Mouse (Mus musculus) large intestine, adult 2 months (tissue): Measurements from ENCODE around the gene Myh14. TPM values are rescaled to one million over a fixed set of nuclear protein-coding genes. Genes with fewer than 3 reads are reported as not detected.

Experiments used
- DNase-seq: peaks from one replicate; pipeline ENCODE4 v3.0.0-alpha.2; 2012; ENCODE audit warnings: low read depth, low spot score
- WGBS: fragments of 180-500 bp; shearing (Covaris S2); methylation state at CpG from one replicate; pipeline ENCODE4 v1.1.7; 2018; 5-methylcytosine and 5-hydroxymethylcytosine counted together
- polyA plus RNA-seq: library from polyadenylated mRNA; depleted of rRNA; stranded (reverse); fragments of >200 nt; gene quantifications from 2 replicates; pipeline ENCODE4 v1.2.3, GENCODE M21; 2012

Myh14 gene
- polyA plus RNA-seq, 1 experiment: 163 TPM

DNA sequence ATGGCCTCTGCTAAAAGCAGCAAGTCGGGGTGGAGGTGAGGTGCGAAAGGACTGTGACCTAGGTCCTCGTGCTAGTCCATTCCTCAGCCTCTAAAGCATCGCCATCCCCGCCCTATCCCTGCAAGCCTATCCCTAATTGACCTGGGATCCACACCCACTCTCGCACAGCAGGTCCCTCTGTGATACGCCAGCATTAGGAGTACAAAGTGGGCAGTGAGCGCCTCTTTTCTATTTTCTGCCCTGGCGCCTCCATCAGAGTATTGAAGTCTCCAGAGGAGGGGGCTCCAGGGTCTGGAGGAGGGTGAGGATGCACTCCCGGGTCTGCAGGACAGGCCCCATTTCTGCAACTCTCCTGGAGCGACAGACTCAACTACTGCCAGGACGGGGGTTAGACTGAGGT, 82.3 kb downstream of the Myh14 start:
- DNase-seq: no peak
- WGBS: 7% methylated on average over 12 of the region's 12 CpGs

DNA sequence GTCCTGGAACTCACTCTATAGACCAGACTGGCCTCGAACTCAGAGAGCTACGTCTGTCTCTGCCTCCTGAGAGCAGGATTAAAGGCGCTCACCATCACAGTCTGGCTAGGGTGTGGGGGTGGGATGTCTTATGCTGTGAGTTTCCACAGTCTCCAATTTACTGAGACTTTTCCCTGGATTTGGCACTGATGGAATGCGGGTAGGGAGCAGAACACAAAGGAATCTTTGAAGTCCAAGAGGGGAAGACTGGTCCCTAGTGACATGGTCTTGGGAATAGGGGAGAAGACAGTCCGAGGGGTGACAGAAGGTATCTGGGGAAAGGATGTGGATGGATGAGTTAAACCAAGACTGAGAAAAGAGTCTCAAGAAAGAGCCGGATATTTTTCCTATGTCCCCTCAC, 83.0 kb downstream of the Myh14 start:
- WGBS: 42% methylated on average over 6 of the region's 6 CpGs
- DNase-seq: no peak

- 4% methylated on average over 18 of the region's 18 CpGs for WGBS
These were observed 83.7 kb downstream of the Myh14 start for GRCm38 (mm10) chr7:44586930-44587329.

GRCm38 (mm10) chr7:44586518-44586917, 84.1 kb downstream of the Myh14 start:
- no peak for DNase-seq
- WGBS: 27% methylated on average over 19 of the region's 19 CpGs

More at GRCm38 (mm10) chr7:44586930-44587329, 83.7 kb downstream of the Myh14 start:
- no peak for DNase-seq

- WGBS: 91% methylated on average over 6 of the region's 6 CpGs
- DNase-seq: no peak
These were observed 85.0 kb downstream of the Myh14 start for GRCm38 (mm10) chr7:44585606-44586005.

- DNase-seq: no peak
- WGBS: 87% methylated on average over 6 of the region's 6 CpGs
These were observed 85.7 kb downstream of the Myh14 start for GRCm38 (mm10) chr7:44584921-44585320.

- WGBS: 49% methylated on average over 4 of the region's 4 CpGs
- DNase-seq: no peak
These were observed 86.3 kb downstream of the Myh14 start for GRCm38 (mm10) chr7:44584265-44584804.

DNA sequence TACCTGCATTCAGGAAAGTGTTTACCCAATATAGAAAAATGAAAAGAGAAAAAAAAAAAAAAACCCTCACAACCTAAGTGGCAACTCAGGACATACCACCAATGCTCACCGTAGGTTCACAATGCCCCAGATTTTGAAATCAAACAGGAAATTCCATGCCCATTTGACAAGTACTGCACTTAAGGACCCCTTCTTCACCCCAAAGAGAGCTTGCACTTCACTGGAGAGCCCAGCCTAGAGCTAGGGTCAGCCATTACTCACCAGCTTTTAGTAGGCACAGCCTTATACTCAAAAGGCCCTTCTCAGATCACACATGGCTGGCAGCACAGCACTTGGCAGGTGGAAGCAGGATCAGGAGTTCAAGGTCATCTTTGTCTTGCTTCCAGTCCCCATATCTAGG, 87.5 kb downstream of the Myh14 start:
- DNase-seq: no peak
- WGBS: 77% methylated on average over 1 of the region's 1 CpGs

DNA sequence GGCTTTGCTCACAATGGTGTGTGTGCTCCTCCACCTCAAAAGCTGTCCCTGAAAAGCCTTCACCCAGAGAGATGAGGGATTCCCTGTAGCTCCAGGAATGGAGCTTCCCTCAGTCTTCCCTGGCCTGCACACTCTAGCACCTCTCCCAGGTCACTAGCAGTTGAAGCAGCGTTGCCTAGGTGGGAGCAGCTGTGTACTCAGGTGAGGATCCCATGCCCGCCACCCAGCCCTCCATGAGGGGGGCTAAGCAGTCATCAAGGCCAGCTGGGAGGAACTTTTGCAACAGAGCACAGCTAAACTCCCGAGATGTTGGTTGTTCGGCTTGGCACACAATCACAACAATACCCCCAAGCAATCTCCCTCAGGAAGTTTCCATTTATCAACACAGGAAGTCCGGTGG, 87.9 kb downstream of the Myh14 start:
- 69% methylated on average over 5 of the region's 5 CpGs for WGBS
- no peak for DNase-seq

DNA sequence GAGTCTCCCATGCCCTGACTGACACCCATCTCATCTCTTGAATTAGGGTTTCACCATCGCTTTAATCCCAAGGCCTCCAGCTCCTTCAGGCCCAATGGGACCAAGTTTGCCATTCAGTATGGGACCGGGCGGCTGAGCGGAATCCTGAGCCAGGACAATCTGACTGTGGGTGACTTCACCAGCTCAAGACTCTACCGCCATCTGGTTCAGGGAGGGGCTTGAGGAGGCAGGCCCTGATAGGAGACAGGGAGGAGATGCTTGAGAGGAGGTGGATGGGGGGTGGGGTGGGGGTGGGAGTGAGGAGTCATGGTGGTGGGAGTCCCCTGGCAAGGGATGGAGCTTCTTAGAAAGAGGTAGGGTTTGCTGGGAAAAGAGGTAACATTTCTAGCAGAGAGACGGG, 89.0 kb downstream of the Myh14 start:
- WGBS: 76% methylated on average over 6 of the region's 6 CpGs
- no peak for DNase-seq

GRCm38 (mm10) chr7:44576333-44576844, 94.3 kb downstream of the Myh14 start:
- WGBS: 25% methylated on average over 5 of the region's 5 CpGs
- no peak for DNase-seq

DNA sequence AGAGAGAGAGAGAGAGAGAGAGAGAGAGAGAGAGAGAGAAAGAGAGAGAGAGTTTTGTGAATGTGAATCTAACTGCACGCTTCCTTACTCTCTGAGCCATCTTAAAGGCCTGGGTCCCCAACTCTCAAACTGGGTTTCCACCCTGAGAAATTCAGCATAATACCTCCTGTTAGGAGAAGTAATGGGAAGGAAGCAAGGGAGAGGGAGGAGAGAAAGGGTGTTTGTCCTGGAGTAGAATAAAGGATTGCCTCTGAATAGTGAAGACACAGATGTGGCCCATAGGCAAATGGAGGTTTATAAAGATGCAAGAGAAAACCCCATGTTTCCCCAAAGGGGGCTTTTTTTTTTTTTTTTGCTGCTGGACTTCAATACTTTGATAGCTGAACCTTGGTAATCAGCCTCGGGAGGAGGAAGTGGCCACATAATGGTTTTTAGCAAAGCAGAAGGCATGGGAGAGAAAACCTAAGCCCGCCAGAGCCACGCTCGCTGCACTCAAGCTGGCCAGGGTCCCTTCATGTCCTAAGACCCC, 97.6 kb downstream of the Myh14 start:
- WGBS: 69% methylated on average over 5 of the region's 5 CpGs
- no peak for DNase-seq

DNA sequence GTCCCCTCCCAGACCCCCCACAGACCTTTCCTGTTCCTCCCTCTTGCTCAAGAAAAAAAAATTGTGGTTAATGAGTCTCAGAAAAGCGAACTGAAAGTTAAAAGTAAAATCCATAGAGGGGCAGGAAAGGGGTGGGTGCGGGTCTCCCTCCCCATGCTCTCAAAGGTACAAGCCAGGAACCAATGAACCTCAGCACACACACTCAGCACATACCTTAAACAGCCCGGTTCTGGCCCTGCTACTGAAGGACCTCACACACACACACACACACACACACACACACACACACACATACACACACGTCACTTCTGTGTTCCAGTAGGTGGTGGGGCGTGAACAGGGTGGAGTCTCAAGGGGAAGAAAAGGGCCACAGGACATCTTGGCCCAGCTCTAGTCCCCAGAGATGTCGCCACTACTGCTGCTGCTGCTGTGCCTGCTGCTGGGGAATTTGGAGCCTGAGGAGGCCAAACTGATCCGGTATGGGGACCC, 98.4 kb downstream of the Myh14 start, which contains the start of gene Napsa:
Gene Napsa (plus strand): TSS at position 168 of the 489 bp plus-strand sequence.
- WGBS: 15% methylated on average over 7 of the region's 7 CpGs
- no peak for DNase-seq

GRCm38 (mm10) chr7:44571811-44572210, 98.8 kb downstream of the Myh14 start:
- DNase-seq: no peak
- 68% methylated on average over 4 of the region's 4 CpGs for WGBS

- 72% methylated on average over 6 of the region's 6 CpGs for WGBS
- DNase-seq: no peak
These were observed 99.7 kb downstream of the Myh14 start for GRCm38 (mm10) chr7:44570989-44571388.

DNA sequence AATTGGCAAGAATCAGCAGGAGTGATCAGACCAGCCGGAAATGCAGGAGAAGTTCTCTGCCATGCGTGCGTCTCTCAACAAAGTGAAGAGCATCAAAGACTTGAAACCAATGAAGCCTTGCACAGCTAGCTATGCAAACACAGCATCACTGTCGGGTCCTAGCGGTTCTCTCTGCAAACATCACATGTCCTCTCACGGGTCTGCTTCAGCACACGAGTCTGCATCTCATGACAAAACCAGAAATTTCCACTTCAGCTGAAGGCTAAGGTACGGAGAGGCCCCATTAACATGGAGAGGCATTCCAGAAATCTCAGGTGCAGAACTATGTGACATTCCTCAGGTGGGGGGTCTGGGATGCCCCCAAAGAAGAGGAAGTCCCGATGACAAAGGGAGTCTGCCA, 101.8 kb downstream of the Myh14 start:
- 29% methylated on average over 9 of the region's 9 CpGs for WGBS
- no peak for DNase-seq

GRCm38 (mm10) chr7:44565414-44565813, 105.2 kb downstream of the Myh14 start:
- WGBS: 68% methylated on average over 6 of the region's 6 CpGs
- no peak for DNase-seq

GRCm38 (mm10) chr7:44564486-44564885, 106.2 kb downstream of the Myh14 start:
- 77% methylated on average over 10 of the region's 10 CpGs for WGBS

GRCm38 (mm10) chr7:44563284-44563683, 107.4 kb downstream of the Myh14 start:
- no peak for DNase-seq
- WGBS: 23% methylated on average over 8 of the region's 8 CpGs

More at GRCm38 (mm10) chr7:44564486-44564885, 106.2 kb downstream of the Myh14 start:
- no peak for DNase-seq

GRCm38 (mm10) chr7:44560435-44561400, 109.9 kb downstream of the Myh14 start:
- WGBS: 52% methylated on average over 18 of the region's 18 CpGs
- peak; percentile 25 for DNase-seq
